Mouse (Mus musculus) kidney, embryonic 14.5 days (tissue): ENCODE data around the gene Jade2. TPM values are rescaled to one million over a fixed set of nuclear protein-coding genes. Genes with fewer than 3 reads are reported as not detected.

Experiments used
- ATAC-seq: fragments of 200-750 bp; cut with Nextera tagmentation; 2 replicates; pipeline ENCODE4 v1.8.0; 2017; ENCODE audit warnings: moderate number of reproducible peaks, mild to moderate bottlenecking, moderate TSS enrichment, moderate library complexity; ENCODE audit not compliant: low FRiP score, low TSS enrichment
- H3K27ac ChIP-seq: fragments of 300-500 bp; sonication (generic); 2 replicates; pipeline ENCODE4 v1.5.1; 2014; ENCODE audit warnings: low read depth, mild to moderate bottlenecking, low read length, moderate library complexity, mixed read lengths
- H3K27me3 ChIP-seq: fragments of 300-500 bp; sonication (generic); 2 replicates; pipeline ENCODE4 v1.6.1; 2014; ENCODE audit warnings: mild to moderate bottlenecking, low read length; ENCODE audit not compliant: control insufficient read depth, insufficient read depth
- H3K36me3 ChIP-seq: fragments of 300-500 bp; sonication (generic); 2 replicates; pipeline ENCODE4 v1.6.1; 2014; ENCODE audit warnings: low read length, mixed read lengths; ENCODE audit not compliant: control insufficient read depth, insufficient read depth
- H3K4me1 ChIP-seq: fragments of 300-500 bp; sonication (generic); 2 replicates; pipeline ENCODE4 v1.6.1; 2014; ENCODE audit warnings: low read length, mixed read lengths; ENCODE audit not compliant: control insufficient read depth, insufficient read depth
- H3K4me2 ChIP-seq: fragments of 300-500 bp; sonication (generic); replicated peaks from 2 replicates; pipeline ENCODE4 v1.6.1; 2014; ENCODE audit warnings: low read depth, mild to moderate bottlenecking, low read length
- H3K4me3 ChIP-seq: fragments of 300-500 bp; sonication (generic); 2 replicates; pipeline ENCODE4 v1.5.1; 2014; ENCODE audit warnings: mild to moderate bottlenecking, low read length
- H3K9ac ChIP-seq: fragments of 300-500 bp; sonication (generic); 2 replicates; pipeline ENCODE4 v1.6.1; 2014; ENCODE audit warnings: low read depth, mild to moderate bottlenecking, low read length, moderate library complexity
- H3K9me3 ChIP-seq: fragments of 300-500 bp; sonication (generic); 2 replicates; pipeline ENCODE4 v1.6.1; 2016; ENCODE audit warnings: low read length; ENCODE audit not compliant: control insufficient read depth
- WGBS: fragments of 180-500 bp; shearing (Covaris S2); extraction: QIAGEN DNeasy Blood & Tissue Kit; methylation state at CpG from one replicate; pipeline ENCODE4 v1.1.7; 2014; 5-methylcytosine and 5-hydroxymethylcytosine counted together
- polyA plus RNA-seq: library from polyadenylated mRNA; unstranded; fragments of >200 nt; fragmentation: Nextera tagmentation; extraction: Ambion mirVana; gene quantifications from 2 replicates; pipeline ENCODE4 v1.2.1, GENCODE M21; 2014

Gene Jade2
- 0.37 and 0.38 TPM in 2 replicates for polyA plus RNA-seq

DNA sequence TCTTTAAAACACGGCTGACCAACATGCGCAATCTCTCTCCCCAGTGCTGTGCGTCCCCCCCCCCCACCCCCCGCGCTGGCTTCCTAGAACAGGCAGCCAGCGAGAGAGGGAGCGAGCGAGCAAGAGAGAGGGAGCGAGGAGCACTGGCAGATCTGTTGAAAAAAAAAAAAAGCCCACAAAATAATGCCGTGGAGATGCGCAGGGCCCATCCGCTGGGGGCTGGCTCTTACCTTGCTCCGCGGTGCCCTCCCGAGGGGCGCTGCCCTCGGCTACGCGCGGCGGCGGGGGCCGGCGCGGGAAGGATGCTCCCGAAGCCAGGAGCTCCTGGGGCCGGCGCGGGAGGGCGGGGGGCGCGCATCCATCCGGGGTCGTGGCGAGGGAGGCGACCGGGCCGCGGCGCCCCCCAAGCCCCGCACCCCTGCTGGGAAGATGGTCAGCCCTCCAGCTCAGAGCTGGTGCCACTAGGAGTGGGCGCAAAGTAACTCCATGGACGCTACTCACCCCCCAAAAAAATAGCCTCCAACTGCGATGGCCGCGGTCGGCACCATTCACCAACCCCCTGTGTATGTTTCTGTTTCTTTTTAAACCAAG, at the start of gene Jade2:
Gene Jade2, minus strand, starts transcription at position 573 of the 591 bp plus-strand sequence.
- Histone ChIP-seq H3K9ac (peak within 1 kb of the TSS; percentile 65), H3K4me2 (peak within 1 kb of the TSS; percentile 100), H3K4me3 (peak within 1 kb of the TSS; percentile 70), H3K27me3 (peaks cover 29% of the 10 kb centered on the region), H3K4me1 (peaks cover 14% of the 10 kb centered on the region; the same call in 1 of the 2 replicates), H3K27ac (peak within 1 kb of the TSS; percentile 69; the same call in 1 of the 2 replicates), H3K36me3 (no peaks in the 10 kb centered on the region), H3K9me3 (no peaks in the 10 kb centered on the region)
- ATAC-seq = no peak
- WGBS = 1% methylated on average over 26 of the region's 47 CpGs

DNA sequence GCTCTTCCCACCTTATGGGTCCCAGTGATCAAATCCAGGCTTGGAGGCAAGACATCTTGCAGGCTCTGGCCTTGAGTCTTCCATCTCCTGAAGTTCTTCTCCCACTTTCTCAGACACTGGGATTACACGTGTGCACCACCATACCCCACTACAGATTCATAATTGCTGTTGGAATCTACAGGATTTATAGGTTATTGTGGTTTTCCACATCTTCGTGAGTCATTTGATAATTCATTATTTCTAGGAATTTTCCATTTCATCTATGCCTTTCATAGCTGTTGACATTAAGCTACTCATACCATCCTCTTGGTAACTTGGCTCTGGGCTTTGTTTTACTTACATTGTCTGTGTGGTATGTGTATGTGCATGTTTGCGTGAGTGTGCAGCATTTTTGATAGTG, 46.8 kb upstream of the Jade2 start:
- WGBS = 92% methylated on average over 3 of the region's 3 CpGs
- H3K4me2 ChIP-seq = no peak overlapping the region
- no peaks in the 10 kb centered on the region for H3K9me3 ChIP-seq
- H3K9ac ChIP-seq = no peak overlapping the region
- no peaks in the 10 kb centered on the region for H3K4me1 ChIP-seq
- no peaks in the 10 kb centered on the region for H3K36me3 ChIP-seq
- no peak for ATAC-seq
- no peaks in the 10 kb centered on the region for H3K27me3 ChIP-seq
- H3K27ac ChIP-seq = no peak overlapping the region
- no peak overlapping the region for H3K4me3 ChIP-seq

DNA sequence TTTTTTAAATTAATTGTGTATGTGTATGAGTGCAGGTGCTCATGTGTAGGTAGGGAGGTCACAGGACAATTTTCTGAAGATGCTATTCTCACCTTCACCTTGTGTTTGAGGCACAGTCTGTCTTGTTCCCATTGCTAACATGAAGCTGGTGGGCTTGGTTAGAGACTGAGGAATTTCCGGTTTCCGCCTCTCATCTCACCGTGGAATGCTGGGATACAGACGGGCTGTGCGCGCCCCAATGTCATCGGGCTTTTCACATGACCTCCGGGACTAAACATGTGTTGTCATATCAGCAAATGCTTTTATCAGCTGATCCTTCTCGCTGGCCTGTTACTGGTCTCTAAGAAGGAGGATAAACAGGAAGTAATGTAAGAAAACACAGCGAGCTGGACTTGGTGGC, 42.2 kb upstream of the Jade2 start:
- Histone ChIP-seq H3K4me3 (no peak overlapping the region), H3K9me3 (no peaks in the 10 kb centered on the region), H3K4me2 (no peak overlapping the region), H3K36me3 (no peaks in the 10 kb centered on the region), H3K27ac (no peak overlapping the region), H3K4me1 (no peaks in the 10 kb centered on the region), H3K27me3 (no peaks in the 10 kb centered on the region), H3K9ac (no peak overlapping the region)
- ATAC-seq = no peak
- WGBS = 87% methylated on average over 10 of the region's 10 CpGs

DNA sequence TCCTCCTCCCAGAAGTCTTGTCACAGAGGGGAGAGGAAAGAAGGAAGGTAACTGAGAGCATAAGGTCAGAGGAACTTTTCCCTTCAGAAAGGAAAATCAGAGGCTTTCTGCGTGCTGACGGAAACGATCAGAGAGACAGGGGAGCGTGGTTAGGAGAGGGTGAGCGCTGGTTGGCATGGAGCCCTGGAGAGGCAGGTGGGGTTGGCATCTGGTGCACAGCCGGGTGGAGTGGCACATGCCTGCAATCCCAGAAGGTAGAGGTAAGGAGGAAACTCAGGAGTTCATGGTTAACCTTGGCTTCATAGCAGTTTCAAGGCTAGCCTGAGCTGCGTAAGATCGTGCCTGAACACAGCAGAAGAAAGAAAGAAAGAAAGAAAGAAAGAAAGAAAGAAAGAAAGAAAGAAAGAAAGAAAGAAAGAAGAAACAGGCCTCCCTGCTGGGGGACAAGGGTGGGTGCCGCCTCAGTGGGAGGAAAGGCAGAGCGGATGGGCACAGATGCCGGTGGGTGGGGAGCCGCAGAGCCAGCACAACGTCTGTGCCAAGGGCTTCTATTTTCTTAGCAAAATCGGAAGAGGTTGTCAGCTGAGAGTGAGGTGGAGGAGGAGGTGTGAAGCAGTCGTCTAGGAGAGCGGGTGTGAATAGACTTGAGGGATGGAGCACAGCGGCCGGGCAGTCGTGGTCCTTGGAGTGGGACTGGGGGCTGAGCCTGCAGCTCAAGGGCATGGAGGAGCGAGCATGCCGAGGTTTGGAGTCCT, 41.0 kb upstream of the Jade2 start:
- Histone ChIP-seq H3K36me3 (no peaks in the 10 kb centered on the region), H3K4me3 (no peak overlapping the region), H3K27ac (no peak overlapping the region), H3K4me1 (no peaks in the 10 kb centered on the region), H3K27me3 (no peaks in the 10 kb centered on the region), H3K9me3 (no peaks in the 10 kb centered on the region), H3K9ac (no peak overlapping the region), H3K4me2 (no peak overlapping the region)
- WGBS = 49% methylated on average over 21 of the region's 21 CpGs
- no peak for ATAC-seq

DNA sequence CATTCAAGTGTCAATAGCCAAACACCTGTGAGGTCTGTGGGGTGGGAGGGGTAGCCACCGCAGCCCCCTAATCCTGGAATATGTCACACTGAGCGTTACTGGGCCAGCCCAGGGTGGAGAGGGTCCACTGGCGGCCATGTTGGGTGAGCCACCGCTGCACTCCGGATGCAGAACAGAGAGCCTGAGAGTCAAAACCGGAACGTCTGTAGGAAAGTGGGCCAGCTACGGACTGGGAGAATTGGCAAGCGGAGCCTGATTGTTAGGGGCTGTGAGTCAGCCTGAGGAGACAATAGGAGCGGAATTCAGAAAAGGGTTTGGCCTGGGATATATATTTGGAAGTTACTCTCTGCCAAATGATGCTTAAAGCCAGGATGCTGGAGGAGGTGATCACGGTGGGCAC, 39.9 kb upstream of the Jade2 start:
- H3K4me3 ChIP-seq = no peak overlapping the region
- H3K27me3 ChIP-seq = no peaks in the 10 kb centered on the region
- no peak overlapping the region for H3K9ac ChIP-seq
- 87% methylated on average over 11 of the region's 11 CpGs for WGBS
- no peak for ATAC-seq
- H3K4me1 ChIP-seq = no peaks in the 10 kb centered on the region
- no peak overlapping the region for H3K4me2 ChIP-seq
- no peak overlapping the region for H3K27ac ChIP-seq
- no peaks in the 10 kb centered on the region for H3K9me3 ChIP-seq
- H3K36me3 ChIP-seq = no peaks in the 10 kb centered on the region

DNA sequence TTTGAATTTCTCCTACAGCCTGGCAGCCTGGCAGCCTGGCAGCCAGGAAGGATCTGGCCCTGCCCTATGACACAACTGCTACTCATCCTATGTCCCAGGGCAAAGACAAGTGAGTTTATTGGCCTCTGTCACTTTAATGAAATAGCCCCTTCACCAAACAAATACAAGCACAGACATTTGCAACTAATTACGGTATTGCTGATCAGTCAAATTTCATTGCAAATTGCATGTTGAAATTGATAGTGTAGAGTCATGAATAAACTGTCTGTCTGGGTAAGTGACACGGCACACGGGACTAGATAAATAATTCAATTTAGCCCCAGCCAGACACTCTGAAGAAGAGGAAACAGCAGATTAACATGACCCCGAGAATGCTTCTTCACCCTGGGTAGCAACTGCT, 38.6 kb upstream of the Jade2 start:
- Histone ChIP-seq H3K9ac (no peak overlapping the region), H3K27ac (no peak overlapping the region), H3K27me3 (no peaks in the 10 kb centered on the region), H3K4me1 (no peaks in the 10 kb centered on the region), H3K36me3 (no peaks in the 10 kb centered on the region), H3K4me2 (no peak overlapping the region), H3K4me3 (no peak overlapping the region), H3K9me3 (no peaks in the 10 kb centered on the region)
- 23% methylated on average over 4 of the region's 4 CpGs for WGBS
- ATAC-seq = no peak

DNA sequence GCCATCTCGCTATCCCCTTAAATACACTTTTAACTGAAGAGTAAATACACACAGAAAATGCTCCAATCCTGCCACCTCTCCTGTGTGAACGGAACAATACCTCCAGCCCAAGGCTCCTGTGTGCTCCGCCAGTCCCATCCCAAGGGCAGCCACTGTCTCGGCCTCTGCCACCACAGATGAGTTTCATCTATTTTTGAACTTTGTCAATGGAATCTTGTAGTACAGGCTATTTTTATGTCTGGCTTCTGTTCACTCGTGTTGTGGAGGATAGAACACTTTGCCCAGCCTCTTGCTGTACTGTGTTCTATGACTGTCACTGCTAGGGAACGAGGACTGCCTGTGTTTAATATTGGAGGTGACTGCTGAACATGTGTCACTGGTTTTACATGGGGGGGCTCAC, 28.2 kb upstream of the Jade2 start:
- no peak overlapping the region for H3K9ac ChIP-seq
- H3K27me3 ChIP-seq = no peaks in the 10 kb centered on the region
- no peak overlapping the region for H3K27ac ChIP-seq
- WGBS = 89% methylated on average over 6 of the region's 6 CpGs
- H3K4me3 ChIP-seq = no peak overlapping the region
- H3K36me3 ChIP-seq = no peaks in the 10 kb centered on the region
- H3K4me2 ChIP-seq = no peak overlapping the region
- no peak for ATAC-seq
- no peaks in the 10 kb centered on the region for H3K9me3 ChIP-seq
- no peaks in the 10 kb centered on the region for H3K4me1 ChIP-seq

DNA sequence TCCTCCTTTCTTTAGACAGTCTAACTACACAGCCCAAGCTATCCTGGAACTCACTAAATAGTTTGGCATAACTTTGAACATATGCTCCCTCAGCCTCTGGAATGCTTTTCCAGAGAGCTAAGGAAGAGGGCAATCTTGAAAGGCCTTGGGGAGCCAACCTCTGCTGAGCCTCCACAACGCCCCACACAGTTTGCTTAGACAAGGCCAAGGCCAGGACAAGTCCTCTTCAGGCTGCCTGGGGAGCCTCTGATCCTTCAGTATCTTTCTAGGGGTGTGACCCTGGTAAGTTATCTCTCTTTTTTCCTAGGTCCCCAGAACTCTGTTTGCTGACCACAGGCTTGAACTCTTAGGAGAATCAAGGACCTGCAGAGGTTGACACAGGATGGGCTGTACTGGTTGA, 26.6 kb upstream of the Jade2 start:
- Histone ChIP-seq H3K27me3 (no peaks in the 10 kb centered on the region), H3K36me3 (no peaks in the 10 kb centered on the region), H3K4me3 (no peak overlapping the region), H3K27ac (no peak overlapping the region), H3K4me1 (no peaks in the 10 kb centered on the region), H3K9ac (no peak overlapping the region), H3K9me3 (peaks cover 3% of the 10 kb centered on the region; the same call in 1 of the 2 replicates), H3K4me2 (no peak overlapping the region)
- WGBS = 50% methylated on average over 1 of the region's 1 CpGs
- no peak for ATAC-seq

DNA sequence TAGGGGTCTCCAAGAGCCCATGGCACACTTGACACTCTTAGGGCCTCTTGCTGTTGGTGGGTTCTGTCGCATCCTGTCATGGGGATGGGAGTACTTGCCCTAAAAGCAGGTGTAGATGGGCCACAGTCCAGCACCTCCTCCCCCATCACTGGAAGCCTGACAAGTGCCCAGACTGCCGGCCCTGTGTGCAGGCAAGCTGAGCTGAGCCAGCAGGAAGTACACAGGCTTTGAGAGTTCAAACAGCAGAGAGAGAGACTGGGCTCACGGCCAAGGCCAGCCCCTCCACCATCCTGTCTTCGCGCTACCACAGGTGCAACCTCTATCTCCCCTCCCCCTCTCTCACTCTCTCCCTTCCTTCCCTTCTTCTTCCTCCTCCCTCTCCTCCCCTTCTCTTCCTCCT, 26.2 kb upstream of the Jade2 start:
- Histone ChIP-seq H3K4me3 (no peak overlapping the region), H3K9me3 (peaks cover 3% of the 10 kb centered on the region; the same call in 1 of the 2 replicates), H3K4me1 (no peaks in the 10 kb centered on the region), H3K4me2 (no peak overlapping the region), H3K36me3 (no peaks in the 10 kb centered on the region), H3K9ac (no peak overlapping the region), H3K27ac (no peak overlapping the region), H3K27me3 (no peaks in the 10 kb centered on the region)
- WGBS = 36% methylated on average over 5 of the region's 5 CpGs
- 0 out of 2 replicates have a peak, but pooled peaks have one; percentile 39 for ATAC-seq
